Mouse (Mus musculus) cerebellum, adult 2 months (tissue): Measurements from ENCODE around the gene Ogdh.

Experiments
- CTCF ChIP-seq: fragments of 200-500 bp; IDR thresholded peaks from 2 replicates; pipeline ENCODE4 v1.5.1; 2011; ENCODE audit warnings: low read depth, mild to moderate bottlenecking, control low read depth, low read length, moderate library complexity, borderline replicate concordance; ENCODE audit not compliant: insufficient read depth
- POLR2A ChIP-seq: fragments of 200-500 bp; IDR thresholded peaks from 2 replicates; pipeline ENCODE4 v1.6.1; 2011; ENCODE audit warnings: low read length, control low read depth, borderline replicate concordance; ENCODE audit not compliant: insufficient read depth

DNA sequence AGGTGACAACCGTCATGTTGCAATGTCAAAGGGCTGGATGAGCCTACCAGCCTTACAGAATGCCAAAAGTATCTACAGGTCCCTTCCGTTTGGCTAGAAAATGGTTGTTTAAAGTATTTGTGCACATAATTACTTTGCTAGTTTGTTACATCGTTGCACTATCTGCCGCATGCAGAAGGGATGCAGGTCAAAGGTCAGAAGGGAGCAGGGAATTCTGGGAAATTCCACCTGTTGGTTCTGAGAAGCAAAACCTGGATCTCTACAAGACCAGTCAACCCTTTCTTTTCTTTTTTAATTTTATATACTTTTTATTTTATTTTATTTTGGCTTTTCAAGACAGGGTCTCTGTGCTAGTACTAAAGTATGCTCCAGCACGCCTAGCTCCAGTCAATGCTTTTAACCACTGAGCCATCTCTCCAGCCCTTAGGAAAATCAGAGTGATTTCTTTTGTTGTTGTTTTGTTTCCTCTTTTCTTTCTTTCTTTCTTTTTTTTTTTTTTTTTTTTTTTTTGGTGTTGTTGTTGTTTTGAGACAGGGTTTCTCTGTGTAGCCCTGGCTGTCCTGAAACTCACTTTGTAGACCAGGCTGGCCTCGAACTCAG lies 96.8 kb downstream of the Ogdh start:
- TF ChIP-seq POLR2A: no peak
- no peak for TF ChIP-seq CTCF
